Mouse (Mus musculus): ENCODE results near the gene Catsperd.

DNA sequence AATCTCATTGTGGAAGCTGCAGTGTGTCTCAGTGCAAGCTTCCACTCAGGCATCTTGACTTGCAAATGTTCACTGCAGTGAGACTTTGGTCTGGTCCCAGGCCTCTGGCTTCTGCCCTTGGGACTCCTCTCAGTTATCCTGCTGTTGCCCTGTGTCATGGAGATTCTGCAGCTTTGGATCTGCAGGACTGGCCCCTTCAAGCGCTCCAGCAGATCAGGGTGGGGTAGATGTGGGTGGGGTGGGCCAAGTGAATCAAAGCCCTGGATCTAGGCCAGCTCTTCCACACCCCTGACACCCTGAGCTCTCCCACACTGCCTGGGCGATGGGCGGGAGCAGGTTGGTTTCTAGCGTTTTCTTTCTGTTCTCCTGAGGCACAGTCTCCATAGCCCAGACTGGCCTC is 3.9 kb downstream of the Catsperd start:
- TF ChIP-seq CTCF (IDR thresholded peaks at IDR 0.05; ENCODE audit: extremely low read depth, insufficient read length, insufficient replicate concordance, low read depth, low read length), result no peak
- no peak for TF ChIP-seq POLR2A (IDR thresholded peaks at IDR 0.05; ENCODE audit: low read depth, low read length)
